Mouse (Mus musculus) MEL (cell line): ENCODE measurements at regions not wholly inside any gene's neighbourhood (a gene's known extent, or its start where the extent isn't known, plus 50 kb on each side); places are given as distances from the start of the nearest gene placed in this dataset.

Source experiments
- DNase-seq: peaks from one replicate; pipeline ENCODE4 v3.0.0; 2011; ENCODE audit warnings: low read depth, low spot score
- H3K27ac ChIP-seq: 2 replicates; pipeline ENCODE4 v1.5.1; 2012; ENCODE audit warnings: low read depth, mild to moderate bottlenecking, control low read depth, low read length, moderate library complexity; ENCODE audit not compliant: control insufficient read depth
- H3K27me3 ChIP-seq, 2 experiments: fragments of 150-350 bp in 1 of 2; sonication (generic) in 1 of 2; 2 replicates each; pipeline ENCODE4 v1.6.1; 2012; ENCODE audit warnings: low read length in 2 of 2, mild to moderate bottlenecking in 2 of 2, improper control_type of control experiment in 1 of 2, moderate library complexity in 1 of 2; ENCODE audit not compliant: insufficient read depth in 2 of 2, control insufficient read depth in 1 of 2
- H3K36me3 ChIP-seq, 2 experiments: 2 replicates each; pipeline ENCODE4 v1.6.1; 2012 to 2014; ENCODE audit warnings: low read length in 2 of 2, improper control_type of control experiment in 1 of 2, inconsistent platforms in 1 of 2, mild to moderate bottlenecking in 1 of 2; ENCODE audit not compliant: insufficient read depth in 2 of 2, control insufficient read depth in 1 of 2
- H3K4me1 ChIP-seq, 2 experiments: fragments of 150-350 bp in 1 of 2; sonication (generic) in 1 of 2; 2 replicates each; pipeline ENCODE4 v1.6.1; 2012; ENCODE audit warnings: low read length in 2 of 2, improper control_type of control experiment in 1 of 2, mild to moderate bottlenecking in 1 of 2; ENCODE audit not compliant: insufficient read depth in 2 of 2, control insufficient read depth in 1 of 2
- H3K4me3 ChIP-seq, 2 experiments: fragments of 150-350 bp in 1 of 2; sonication (generic) in 1 of 2; 2 replicates each; pipeline ENCODE4 v1.5.1; 2012; ENCODE audit warnings: low read depth in 2 of 2, low read length in 2 of 2, mild to moderate bottlenecking in 2 of 2, moderate library complexity in 2 of 2, control low read depth in 1 of 2, improper control_type of control experiment in 1 of 2; ENCODE audit not compliant: control insufficient read depth in 1 of 2, insufficient read depth in 1 of 2
- H3K79me2 ChIP-seq: 2 replicates; pipeline ENCODE4 v1.6.1; 2012; ENCODE audit warnings: mild to moderate bottlenecking, low read length, moderate library complexity; ENCODE audit not compliant: control insufficient read depth, poor library complexity, insufficient read depth
- H3K9ac ChIP-seq: 2 replicates; pipeline ENCODE4 v1.6.1; 2012; ENCODE audit warnings: low read depth, mild to moderate bottlenecking, control low read depth, low read length, moderate library complexity; ENCODE audit not compliant: control insufficient read depth, poor library complexity, severe bottlenecking
- H3K9me3 ChIP-seq: fragments of 150-350 bp; sonication (generic); replicated peaks from 2 replicates; pipeline ENCODE4 v1.6.1; 2012; ENCODE audit warnings: mild to moderate bottlenecking, low read length, improper control_type of control experiment, moderate library complexity; ENCODE audit not compliant: insufficient read depth
- CHD1 ChIP-seq: IDR thresholded peaks from 2 replicates; pipeline ENCODE4 v1.6.1; 2012; ENCODE audit warnings: low read depth, mild to moderate bottlenecking, inconsistent platforms, low read length, improper control_type of control experiment
- CHD2 ChIP-seq: IDR thresholded peaks from 2 replicates; pipeline ENCODE4 v1.6.1; 2011; ENCODE audit warnings: low read length, improper control_type of control experiment
- ELF1 ChIP-seq: IDR thresholded peaks from 2 replicates; pipeline ENCODE4 v1.6.1; 2014; ENCODE audit warnings: low read depth, mild to moderate bottlenecking, inconsistent platforms, low read length, improper control_type of control experiment, moderate library complexity
- EP300 ChIP-seq, 2 experiments: IDR thresholded peaks; 2 replicates each; pipeline ENCODE4 v1.6.1; 2011; ENCODE audit warnings: improper control_type of control experiment in 2 of 2, low read length in 2 of 2, low read depth in 1 of 2, mild to moderate bottlenecking in 1 of 2
- ETS1 ChIP-seq: IDR thresholded peaks from 2 replicates; pipeline ENCODE4 v1.6.1; 2012; ENCODE audit warnings: low read depth, mild to moderate bottlenecking, inconsistent platforms, low read length, improper control_type of control experiment, moderate library complexity
- GABPA ChIP-seq: IDR thresholded peaks from 2 replicates; pipeline ENCODE4 v1.6.1; 2012; ENCODE audit warnings: low read depth, mild to moderate bottlenecking, inconsistent platforms, low read length, improper control_type of control experiment, moderate library complexity
- GATA1 ChIP-seq: IDR thresholded peaks from 2 replicates; pipeline ENCODE4 v1.6.1; 2011; ENCODE audit warnings: low read depth, low read length, improper control_type of control experiment
- HCFC1 ChIP-seq: IDR thresholded peaks from 2 replicates; pipeline ENCODE4 v1.6.1; 2012; ENCODE audit warnings: low read depth, mild to moderate bottlenecking, inconsistent platforms, low read length, improper control_type of control experiment, moderate library complexity
- KAT2A ChIP-seq: conservative IDR thresholded peaks from 2 replicates; pipeline ENCODE4 v1.6.1; 2012; ENCODE audit warnings: low read depth, low read length, improper control_type of control experiment, inconsistent platforms
- MAZ ChIP-seq: IDR thresholded peaks from 2 replicates; pipeline ENCODE4 v1.6.1; 2012; ENCODE audit warnings: low read depth, mild to moderate bottlenecking, inconsistent platforms, low read length, improper control_type of control experiment
- MEF2A ChIP-seq: IDR thresholded peaks from 2 replicates; pipeline ENCODE4 v1.6.1; 2014; ENCODE audit warnings: low read depth, mild to moderate bottlenecking, inconsistent platforms, low read length, improper control_type of control experiment; ENCODE audit not compliant: poor library complexity, insufficient replicate concordance, severe bottlenecking; ENCODE audit errors: extremely low read depth
- MXI1 ChIP-seq: IDR thresholded peaks from 2 replicates; pipeline ENCODE4 v1.6.1; 2011; ENCODE audit warnings: mild to moderate bottlenecking, low read depth, low read length, improper control_type of control experiment
- MYB ChIP-seq: IDR thresholded peaks from 2 replicates; pipeline ENCODE4 v1.6.1; 2011; ENCODE audit warnings: mild to moderate bottlenecking, low read depth, low read length, improper control_type of control experiment
- MYC ChIP-seq: IDR thresholded peaks from 2 replicates; pipeline ENCODE4 v1.6.1; 2011; ENCODE audit warnings: low read depth, mild to moderate bottlenecking, low read length, improper control_type of control experiment, moderate library complexity
- NELFE ChIP-seq: IDR thresholded peaks from 2 replicates; pipeline ENCODE4 v1.6.1; 2011; ENCODE audit warnings: low read depth, low read length, improper control_type of control experiment
- NRF1 ChIP-seq: IDR thresholded peaks from 2 replicates; pipeline ENCODE4 v1.6.1; 2014; ENCODE audit warnings: low read depth, mild to moderate bottlenecking, inconsistent platforms, low read length, improper control_type of control experiment, moderate library complexity; ENCODE audit not compliant: poor library complexity, insufficient read depth, severe bottlenecking
- POLR2A ChIP-seq, 2 experiments: IDR thresholded peaks; 2 replicates each; pipeline ENCODE4 v1.6.1; 2011 to 2012; ENCODE audit warnings: low read length in 2 of 2, mild to moderate bottlenecking in 2 of 2, control low read depth in 1 of 2, improper control_type of control experiment in 1 of 2, low read depth in 1 of 2, moderate library complexity in 1 of 2; ENCODE audit not compliant: control insufficient read depth in 1 of 2, insufficient read depth in 1 of 2, poor library complexity in 1 of 2
- POLR2AphosphoS5 ChIP-seq: IDR thresholded peaks from 2 replicates; pipeline ENCODE4 v1.6.1; 2012; ENCODE audit warnings: low read depth, borderline replicate concordance, mild to moderate bottlenecking, inconsistent platforms, low read length, moderate library complexity, mixed read lengths
- RAD21 ChIP-seq: IDR thresholded peaks from 2 replicates; pipeline ENCODE4 v1.6.1; 2011; ENCODE audit warnings: mild to moderate bottlenecking, low read depth, low read length, improper control_type of control experiment
- TCF12 ChIP-seq: IDR thresholded peaks from 2 replicates; pipeline ENCODE4 v1.6.1; 2014; ENCODE audit warnings: low read depth, mild to moderate bottlenecking, inconsistent platforms, low read length, improper control_type of control experiment, moderate library complexity
- USF1 ChIP-seq: IDR thresholded peaks from 2 replicates; pipeline ENCODE4 v1.6.1; 2014; ENCODE audit warnings: low read depth, mild to moderate bottlenecking, inconsistent platforms, low read length, improper control_type of control experiment, moderate library complexity
- USF2 ChIP-seq, 2 experiments: IDR thresholded peaks; 2 replicates each; pipeline ENCODE4 v1.6.1; 2011 to 2012; ENCODE audit warnings: improper control_type of control experiment in 2 of 2, low read length in 2 of 2, borderline replicate concordance in 1 of 2, inconsistent platforms in 1 of 2, low read depth in 1 of 2, mild to moderate bottlenecking in 1 of 2; ENCODE audit not compliant: insufficient read depth in 1 of 2
- ZC3H11A ChIP-seq: IDR thresholded peaks from 2 replicates; pipeline ENCODE4 v1.6.1; 2012; ENCODE audit warnings: low read depth, mild to moderate bottlenecking, inconsistent platforms, low read length, improper control_type of control experiment
- ZKSCAN1 ChIP-seq: IDR thresholded peaks from 2 replicates; pipeline ENCODE4 v1.6.1; 2012; ENCODE audit warnings: low read depth, mild to moderate bottlenecking, inconsistent platforms, low read length, improper control_type of control experiment, moderate library complexity

- no peaks in the 10 kb centered on the region for H3K4me1 ChIP-seq
- no peaks in the 10 kb centered on the region for H3K79me2 ChIP-seq
- no peak overlapping the region for H3K27ac ChIP-seq
- no peak overlapping the region for H3K4me3 ChIP-seq
- no peaks in the 10 kb centered on the region for H3K9me3 ChIP-seq
- no peaks in the 10 kb centered on the region for H3K36me3 ChIP-seq
- no peak for DNase-seq
- H3K9ac ChIP-seq, result no peak overlapping the region
- no peaks in the 10 kb centered on the region for H3K27me3 ChIP-seq
- no peak for TF ChIP-seq USF2 (IDR thresholded peaks at IDR 0.05; ENCODE audit: borderline replicate concordance in 1 of 2, insufficient read depth in 1 of 2, low read depth in 1 of 2, low read length in 2 of 2)
- no peak for TF ChIP-seq ELF1
- no peak for TF ChIP-seq CHD2
- no peak for TF ChIP-seq RAD21
- TF ChIP-seq EP300 (IDR thresholded peaks at IDR 0.05; ENCODE audit: low read depth in 1 of 2, low read length in 2 of 2), result no peak
- no peak for TF ChIP-seq GABPA
- no peak for TF ChIP-seq HCFC1
- no peak for TF ChIP-seq ETS1
- TF ChIP-seq POLR2AphosphoS5, result no peak
- no peak for TF ChIP-seq ZC3H11A
- TF ChIP-seq CHD1, result no peak
Measured at GRCm38 (mm10) chr13:115911524-115912459, 397.7 kb downstream of the Isl1 start.

GRCm38 (mm10) chr13:115910866-115911449 is 398.5 kb downstream of the Isl1 start:
- TF ChIP-seq MAZ, result no peak
- no peak for TF ChIP-seq NELFE
- no peak for TF ChIP-seq USF2 (IDR thresholded peaks at IDR 0.05; ENCODE audit: borderline replicate concordance in 1 of 2, insufficient read depth in 1 of 2, low read depth in 1 of 2, low read length in 2 of 2)
- no peak for TF ChIP-seq POLR2A (IDR thresholded peaks at IDR 0.05; ENCODE audit: control insufficient read depth in 1 of 2, insufficient read depth in 1 of 2, low read depth in 1 of 2, low read length in 2 of 2, poor library complexity in 1 of 2)
- no peak for TF ChIP-seq GABPA
- no peak for TF ChIP-seq NRF1
- TF ChIP-seq MYB, result no peak
- no peak for TF ChIP-seq HCFC1
- TF ChIP-seq MYC, result no peak
- no peak for TF ChIP-seq ETS1
- no peak for TF ChIP-seq ZC3H11A
- TF ChIP-seq GATA1, result no peak
- TF ChIP-seq KAT2A, result no peak
- TF ChIP-seq USF1, result no peak
- TF ChIP-seq TCF12, result no peak
- no peak for TF ChIP-seq CHD1
- TF ChIP-seq CHD2, result no peak
- no peak for TF ChIP-seq MEF2A
- no peak for TF ChIP-seq MXI1
- no peak for TF ChIP-seq ZKSCAN1
- H3K27me3 ChIP-seq, result no peaks in the 10 kb centered on the region
- no peak overlapping the region for H3K27ac ChIP-seq
- no peaks in the 10 kb centered on the region for H3K36me3 ChIP-seq
- H3K4me1 ChIP-seq, result no peaks in the 10 kb centered on the region
- no peaks in the 10 kb centered on the region for H3K79me2 ChIP-seq
- H3K9me3 ChIP-seq, result no peaks in the 10 kb centered on the region
- no peak overlapping the region for H3K4me3 ChIP-seq
- no peak for DNase-seq
- H3K9ac ChIP-seq, result no peak overlapping the region
